Comparison of ENCODE assay signal across 20 mouse cellular contexts in genomic region chr6:84467319-84467718, GRCm38 (mm10).
DNase-seq lines count a peak whose midpoint lies in the region; ATAC-seq and TF ChIP-seq lines count a peak whose summit lies in the region.
"Had no signal": no experiment of that assay in that cellular context is flagged by ENCODE, and none has a peak within 500 bp of the region (broad histone marks: within the 10 kb centered on the region; RNA-seq: fewer than 3 reads in every experiment).

No protein-coding gene starts in this region.

- TF ChIP-seq CTCF in hindbrain, postnatal 0 days (IDR thresholded peaks at IDR 0.05; ENCODE audit: low read depth), result peak; percentile 34; the same call in 1 of the 2 replicates
- peak; percentile 31; the same call in 1 of the 2 replicates for TF ChIP-seq CTCF in lung, embryonic 14.5 days (IDR thresholded peaks at IDR 0.05; ENCODE audit: low read depth)
- TF ChIP-seq CTCF in lung, adult 2 months (IDR thresholded peaks at IDR 0.05; ENCODE audit: insufficient read depth, low read length), result no peak

- H3K9ac ChIP-seq in hindbrain, postnatal 0 days (replicated peaks; ENCODE audit: low read length), result no peak overlapping the region
- H3K9ac ChIP-seq in lung, embryonic 14.5 days, result no peak overlapping the region
- H3K9ac ChIP-seq: heart, embryonic 13.5 days; hindbrain, embryonic 15.5 days; midbrain, embryonic 12.5 days; neural tube, embryonic 15.5 days had no signal

- no peaks in the 10 kb centered on the region for H3K36me3 ChIP-seq in hindbrain, postnatal 0 days (ENCODE audit: insufficient read depth, low read length)
- H3K36me3 ChIP-seq in hindbrain, embryonic 10.5 days, result no peaks in the 10 kb centered on the region
- no peaks in the 10 kb centered on the region for H3K36me3 ChIP-seq in lung, embryonic 14.5 days (ENCODE audit: insufficient read depth)
- H3K36me3 ChIP-seq: heart, embryonic 13.5 days; hindbrain, embryonic 15.5 days; midbrain, embryonic 12.5 days; neural tube, embryonic 15.5 days had no signal

- no peak for ATAC-seq in cerebellum, adult (ENCODE audit: insufficient number of reproducible peaks, low FRiP score, low TSS enrichment)
- no peak for ATAC-seq in hindbrain, postnatal 0 days
- no peak for ATAC-seq in lung, embryonic 14.5 days (ENCODE audit: insufficient read depth)
- ATAC-seq in CD4-positive, CD25-positive, alpha-beta regulatory T cell, adult 4 months, result no peak

- no peaks in the 10 kb centered on the region for H3K9me3 ChIP-seq in hindbrain, postnatal 0 days (ENCODE audit: low read length)
- no peaks in the 10 kb centered on the region for H3K9me3 ChIP-seq in hindbrain, embryonic 10.5 days
- no peaks in the 10 kb centered on the region for H3K9me3 ChIP-seq in lung, embryonic 14.5 days (ENCODE audit: low read depth, low read length)
- H3K9me3 ChIP-seq: heart, embryonic 13.5 days; hindbrain, embryonic 15.5 days; midbrain, embryonic 12.5 days; neural tube, embryonic 15.5 days had no signal

- H3K4me3 ChIP-seq in hindbrain, postnatal 0 days (ENCODE audit: low read length), result no peak overlapping the region
- H3K4me3 ChIP-seq in hindbrain, embryonic 10.5 days, result no peak overlapping the region
- H3K4me3 ChIP-seq in lung, embryonic 14.5 days (ENCODE audit: low read depth, low read length), result no peak overlapping the region
- H3K4me3 ChIP-seq in lung, adult 2 months (replicated peaks; ENCODE audit: extremely low read depth, low read depth, low read length), result no peak overlapping the region
- H3K4me3 ChIP-seq: heart, embryonic 13.5 days; hindbrain, embryonic 15.5 days; midbrain, embryonic 12.5 days; neural tube, embryonic 15.5 days had no signal

- H3K27ac ChIP-seq in hindbrain, postnatal 0 days, result no peak overlapping the region
- H3K27ac ChIP-seq in hindbrain, embryonic 10.5 days, result no peak overlapping the region
- no peak overlapping the region for H3K27ac ChIP-seq in lung, embryonic 14.5 days (ENCODE audit: low read depth)
- H3K27ac ChIP-seq: heart, embryonic 13.5 days; hindbrain, embryonic 15.5 days; midbrain, embryonic 12.5 days; neural tube, embryonic 15.5 days had no signal

- DNase-seq in cerebellum, postnatal 10 days, result peak; percentile 44 to 58
- DNase-seq in hindbrain, postnatal 0 days (ENCODE audit: low spot score), result peak; percentile 17
- DNase-seq in hindbrain, embryonic 10.5 days (ENCODE audit: low spot score), result no peak
- peak; percentile 8 for DNase-seq in lung, embryonic 14.5 days
- no peak for DNase-seq in lung, adult 2 months
- peak; percentile 34 for DNase-seq in adipocyte (ENCODE audit: low spot score)
- DNase-seq: adrenal gland, postnatal 14 days; cerebellum, adult 11 months; cerebellum, postnatal 25 days; kidney, adult 11 months; kidney, postnatal 10 days; left cerebral cortex, postnatal 4 days; lung, postnatal 10 days; thymus, postnatal 36 days had no signal

- 87% methylated on average over 3 of the region's 3 CpGs for WGBS in hindbrain, postnatal 0 days
- WGBS in hindbrain, embryonic 10.5 days, result 91% methylated on average over 3 of the region's 3 CpGs
- 84% methylated on average over 3 of the region's 3 CpGs for WGBS in lung, embryonic 14.5 days
- WGBS in lung, adult 2 months, result 79% methylated on average over 3 of the region's 3 CpGs

- H3K4me2 ChIP-seq in hindbrain, postnatal 0 days (ENCODE audit: low read depth, low read length), result no peak overlapping the region
- H3K4me2 ChIP-seq in lung, embryonic 14.5 days, result no peak overlapping the region
- H3K4me2 ChIP-seq: heart, embryonic 13.5 days; hindbrain, embryonic 15.5 days; midbrain, embryonic 12.5 days; neural tube, embryonic 15.5 days had no signal

- H3K27me3 ChIP-seq in hindbrain, postnatal 0 days (ENCODE audit: insufficient read depth, low read length), result no peaks in the 10 kb centered on the region
- H3K27me3 ChIP-seq in hindbrain, embryonic 10.5 days (ENCODE audit: insufficient read depth, poor library complexity, severe bottlenecking), result no peaks in the 10 kb centered on the region
- no peaks in the 10 kb centered on the region for H3K27me3 ChIP-seq in lung, embryonic 14.5 days (ENCODE audit: insufficient read depth, low read length)
- H3K27me3 ChIP-seq: hindbrain, embryonic 15.5 days; midbrain, embryonic 12.5 days; neural tube, embryonic 15.5 days had no signal

- no peaks in the 10 kb centered on the region for H3K4me1 ChIP-seq in hindbrain, postnatal 0 days (ENCODE audit: insufficient read depth, low read length)
- no peaks in the 10 kb centered on the region for H3K4me1 ChIP-seq in hindbrain, embryonic 10.5 days (replicated peaks)
- H3K4me1 ChIP-seq in lung, embryonic 14.5 days (ENCODE audit: insufficient read depth), result no peaks in the 10 kb centered on the region
- H3K4me1 ChIP-seq in lung, adult 2 months (ENCODE audit: control insufficient read depth, insufficient read depth, low read length), result no peaks in the 10 kb centered on the region
- H3K4me1 ChIP-seq: heart, embryonic 13.5 days; hindbrain, embryonic 15.5 days; midbrain, embryonic 12.5 days had no signal

- TF ChIP-seq POLR2A in lung, adult 2 months (IDR thresholded peaks at IDR 0.05; ENCODE audit: borderline replicate concordance, extremely low read depth, low read depth, low read length), result no peak

Comparison
In these comparisons a context has a peak if more than half of its experiments do, and no peak if none do; other contexts are left out.
1. DNase-seq: peak in cerebellum, postnatal 10 days (2 of 2), hindbrain, postnatal 0 days (single experiment), lung, embryonic 14.5 days (single experiment) and adipocyte (single experiment); none in hindbrain, embryonic 10.5 days (single experiment) and lung, adult 2 months (single experiment).